Mouse (Mus musculus): ENCODE data around the gene Cxcl16. TPM values are rescaled to one million over a fixed set of nuclear protein-coding genes. Genes with fewer than 3 reads are reported as not detected.
A peak's percentile ranks its signal among the peaks of the same experiment; 100 is the strongest.

The Cxcl16 gene
- 6.2 and 7.3 TPM in 2 replicates for polyA plus RNA-seq (2014; fragmentation: Nextera tagmentation; extraction: Ambion mirVana)

GRCm38 (mm10) chr11:70459601-70460101 lies at the start of gene Cxcl16:
Cxcl16 (minus strand) TSS chr11:70459984.
- no peaks in the 10 kb centered on the region for H3K36me3 ChIP-seq (ENCODE audit: control insufficient read depth, insufficient read depth, low read length)
- peaks cover 5% of the 10 kb centered on the region; the same call in 1 of the 2 replicates for H3K4me1 ChIP-seq (ENCODE audit: control insufficient read depth, insufficient read depth, low read length)
- H3K27ac ChIP-seq (ENCODE audit: low read depth, low read length): no peak within 1 kb of the TSS
- no peaks in the 10 kb centered on the region for H3K9me3 ChIP-seq (replicated peaks; ENCODE audit: control insufficient read depth, low read length)
- H3K9ac ChIP-seq (ENCODE audit: low read depth, low read length): peak within 1 kb of the TSS; percentile 71
- no peak for ATAC-seq (replicated peaks; ENCODE audit: insufficient number of reproducible peaks, low FRiP score, low TSS enrichment)
- WGBS (ENCODE audit: insufficient replicate concordance): 3% methylated on average over 30 of the region's 30 CpGs
- peaks cover 34% of the 10 kb centered on the region for H3K27me3 ChIP-seq (ENCODE audit: control insufficient read depth, insufficient read depth, low read length)
- H3K4me3 ChIP-seq (ENCODE audit: low read depth, low read length): peak within 1 kb of the TSS; percentile 68
- peak within 1 kb of the TSS; percentile 97 for H3K4me2 ChIP-seq

DNA sequence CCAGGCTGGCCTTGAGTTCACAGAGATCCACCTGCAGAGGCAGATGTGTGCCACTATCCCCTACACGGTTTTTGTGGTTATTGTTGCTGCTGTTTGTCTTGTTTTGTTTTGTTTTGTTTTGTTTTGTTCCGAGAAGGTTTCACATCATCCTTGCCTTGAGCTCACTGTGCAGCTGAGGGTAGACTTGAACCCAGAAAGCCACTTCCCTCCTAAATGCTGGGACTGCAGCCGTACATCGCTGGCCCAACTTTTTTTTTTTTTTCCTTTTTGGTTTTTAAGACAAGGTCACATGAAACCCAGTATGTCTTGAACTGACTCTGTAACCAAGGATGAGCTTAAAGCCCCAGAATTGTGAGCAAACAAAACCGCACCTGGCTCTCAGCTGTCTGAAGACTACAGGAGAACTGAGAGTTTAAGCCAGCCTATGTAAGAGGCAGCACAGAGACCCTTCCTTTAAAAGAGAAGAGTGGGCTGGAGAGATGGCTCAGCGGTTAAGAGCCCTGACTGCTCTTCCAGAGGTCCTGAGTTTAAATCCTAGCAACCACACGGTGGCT lies 47.3 kb upstream of the Cxcl16 start:
- no peak for ATAC-seq (replicated peaks; ENCODE audit: insufficient number of reproducible peaks, low FRiP score, low TSS enrichment)
- WGBS (ENCODE audit: insufficient replicate concordance): 70% methylated on average over 7 of the region's 7 CpGs
- Histone ChIP-seq H3K9me3 (replicated peaks; ENCODE audit: control insufficient read depth, low read length) (no peaks in the 10 kb centered on the region), H3K4me1 (ENCODE audit: control insufficient read depth, insufficient read depth, low read length) (no peaks in the 10 kb centered on the region; the same call in 1 of the 2 replicates), H3K36me3 (ENCODE audit: control insufficient read depth, insufficient read depth, low read length) (no peaks in the 10 kb centered on the region), H3K27me3 (ENCODE audit: control insufficient read depth, insufficient read depth, low read length) (peaks cover 10% of the 10 kb centered on the region), H3K27ac (ENCODE audit: low read depth, low read length) (no peak overlapping the region), H3K9ac (ENCODE audit: low read depth, low read length) (no peak overlapping the region), H3K4me2 (no peak overlapping the region), H3K4me3 (ENCODE audit: low read depth, low read length) (no peak overlapping the region)

- 18% methylated on average over 4 of the region's 4 CpGs for WGBS (ENCODE audit: insufficient replicate concordance)
- Histone ChIP-seq H3K4me1 (ENCODE audit: control insufficient read depth, insufficient read depth, low read length) (no peaks in the 10 kb centered on the region; the same call in 1 of the 2 replicates), H3K4me2 (no peak overlapping the region), H3K9me3 (replicated peaks; ENCODE audit: control insufficient read depth, low read length) (no peaks in the 10 kb centered on the region), H3K4me3 (ENCODE audit: low read depth, low read length) (no peak overlapping the region), H3K27me3 (ENCODE audit: control insufficient read depth, insufficient read depth, low read length) (peaks cover 10% of the 10 kb centered on the region), H3K27ac (ENCODE audit: low read depth, low read length) (no peak overlapping the region), H3K9ac (ENCODE audit: low read depth, low read length) (no peak overlapping the region), H3K36me3 (ENCODE audit: control insufficient read depth, insufficient read depth, low read length) (no peaks in the 10 kb centered on the region)
- ATAC-seq (replicated peaks; ENCODE audit: insufficient number of reproducible peaks, low FRiP score, low TSS enrichment): no peak
Measured at GRCm38 (mm10) chr11:70506385-70506784, 46.6 kb upstream of the Cxcl16 start.

GRCm38 (mm10) chr11:70504970-70505369 lies 45.2 kb upstream of the Cxcl16 start, which contains the start of gene Tm4sf5:
Tm4sf5 (plus strand) TSS chr11:70505244.
- no peaks in the 10 kb centered on the region for H3K9me3 ChIP-seq (replicated peaks; ENCODE audit: control insufficient read depth, low read length)
- H3K4me2 ChIP-seq: no peak within 1 kb of the TSS
- H3K27ac ChIP-seq (ENCODE audit: low read depth, low read length): no peak within 1 kb of the TSS
- H3K9ac ChIP-seq (ENCODE audit: low read depth, low read length): no peak within 1 kb of the TSS
- ATAC-seq (replicated peaks; ENCODE audit: insufficient number of reproducible peaks, low FRiP score, low TSS enrichment): no peak; the same call in 1 of the 2 replicates
- no peaks in the 10 kb centered on the region for H3K36me3 ChIP-seq (ENCODE audit: control insufficient read depth, insufficient read depth, low read length)
- WGBS (ENCODE audit: insufficient replicate concordance): 51% methylated on average over 9 of the region's 9 CpGs
- H3K27me3 ChIP-seq (ENCODE audit: control insufficient read depth, insufficient read depth, low read length): peaks cover 10% of the 10 kb centered on the region
- no peak within 1 kb of the TSS for H3K4me3 ChIP-seq (ENCODE audit: low read depth, low read length)
- H3K4me1 ChIP-seq (ENCODE audit: control insufficient read depth, insufficient read depth, low read length): no peaks in the 10 kb centered on the region; the same call in 1 of the 2 replicates

DNA sequence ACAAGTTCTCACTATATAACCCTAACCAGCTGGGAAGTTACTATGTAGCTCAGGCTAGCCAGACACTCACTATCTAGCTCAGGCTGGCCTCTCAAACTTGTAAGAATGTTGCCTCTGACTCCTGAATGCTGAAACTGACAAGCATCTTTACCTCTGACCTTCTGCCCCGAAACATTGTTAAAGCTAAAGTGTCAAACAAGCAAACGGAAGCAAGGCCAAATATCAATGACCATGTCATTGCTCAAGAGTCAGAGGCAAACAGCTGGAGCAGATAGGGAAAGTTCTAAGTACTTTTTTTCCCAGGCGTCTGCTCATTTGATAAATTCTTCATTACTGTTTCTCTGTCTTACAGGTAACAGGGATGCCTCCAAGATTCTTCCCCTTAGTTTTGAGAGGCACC lies 42.2 kb upstream of the Cxcl16 start:
- WGBS (ENCODE audit: insufficient replicate concordance): 55% methylated on average over 3 of the region's 3 CpGs
- no peaks in the 10 kb centered on the region for H3K27me3 ChIP-seq (ENCODE audit: control insufficient read depth, insufficient read depth, low read length)
- H3K4me2 ChIP-seq: no peak overlapping the region
- H3K9ac ChIP-seq (ENCODE audit: low read depth, low read length): no peak overlapping the region
- H3K9me3 ChIP-seq (replicated peaks; ENCODE audit: control insufficient read depth, low read length): no peaks in the 10 kb centered on the region
- H3K4me1 ChIP-seq (ENCODE audit: control insufficient read depth, insufficient read depth, low read length): no peaks in the 10 kb centered on the region
- no peak overlapping the region for H3K27ac ChIP-seq (ENCODE audit: low read depth, low read length)
- H3K36me3 ChIP-seq (ENCODE audit: control insufficient read depth, insufficient read depth, low read length): no peaks in the 10 kb centered on the region
- H3K4me3 ChIP-seq (ENCODE audit: low read depth, low read length): no peak overlapping the region
- no peak for ATAC-seq (replicated peaks; ENCODE audit: insufficient number of reproducible peaks, low FRiP score, low TSS enrichment)

- WGBS (ENCODE audit: insufficient replicate concordance): 83% methylated on average over 1 of the region's 1 CpGs
- no peak overlapping the region for H3K4me3 ChIP-seq (ENCODE audit: low read depth, low read length)
- no peak overlapping the region for H3K4me2 ChIP-seq
- no peak for ATAC-seq (replicated peaks; ENCODE audit: insufficient number of reproducible peaks, low FRiP score, low TSS enrichment)
- H3K9me3 ChIP-seq (replicated peaks; ENCODE audit: control insufficient read depth, low read length): no peaks in the 10 kb centered on the region
- H3K9ac ChIP-seq (ENCODE audit: low read depth, low read length): no peak overlapping the region
- H3K27me3 ChIP-seq (ENCODE audit: control insufficient read depth, insufficient read depth, low read length): no peaks in the 10 kb centered on the region
- no peaks in the 10 kb centered on the region for H3K4me1 ChIP-seq (ENCODE audit: control insufficient read depth, insufficient read depth, low read length)
- no peak overlapping the region for H3K27ac ChIP-seq (ENCODE audit: low read depth, low read length)
- no peaks in the 10 kb centered on the region for H3K36me3 ChIP-seq (ENCODE audit: control insufficient read depth, insufficient read depth, low read length)
Measured at GRCm38 (mm10) chr11:70500476-70500812, 40.7 kb upstream of the Cxcl16 start.

DNA sequence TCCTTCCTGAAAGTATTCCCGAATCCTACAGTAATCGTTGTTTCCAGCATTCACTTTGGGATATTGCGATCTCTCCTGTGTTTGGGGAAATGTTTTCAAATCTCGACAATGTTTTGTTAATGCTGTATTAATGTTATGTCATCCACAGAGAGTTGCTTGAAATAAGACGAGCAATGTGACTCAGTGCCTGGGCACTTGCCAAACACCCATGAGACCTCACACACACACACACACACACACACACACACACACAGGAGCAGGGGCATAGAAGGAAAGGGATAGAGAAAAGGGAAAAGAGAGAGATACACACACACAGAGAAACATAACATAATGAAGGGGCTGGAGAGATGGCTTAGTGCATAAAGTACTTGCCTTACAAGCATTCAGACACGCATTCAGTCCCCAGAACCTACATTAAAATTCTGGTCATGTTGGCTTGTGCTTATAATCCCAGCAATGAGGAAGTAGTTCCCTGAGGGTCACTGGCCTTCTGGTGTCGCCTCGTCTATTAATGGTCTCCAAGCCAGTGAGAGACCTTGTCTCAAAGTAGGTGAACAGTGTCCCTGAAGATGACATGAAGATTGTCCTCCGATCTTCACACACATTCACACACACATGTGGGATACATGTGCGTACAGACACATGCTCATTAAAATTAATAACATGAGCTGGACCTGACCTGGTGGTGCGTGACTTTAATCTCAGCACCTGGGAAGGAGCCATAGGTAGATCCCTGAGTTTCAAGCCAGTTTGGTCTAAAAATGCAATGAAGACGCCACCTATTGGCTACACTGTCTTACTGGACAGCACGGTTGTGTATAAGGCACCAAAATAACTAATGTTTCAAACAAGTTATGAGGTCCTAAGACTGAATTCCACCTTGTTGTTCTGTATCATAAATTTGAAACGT lies 40.0 kb upstream of the Cxcl16 start:
- Histone ChIP-seq H3K9ac (ENCODE audit: low read depth, low read length) (no peak overlapping the region), H3K4me1 (ENCODE audit: control insufficient read depth, insufficient read depth, low read length) (no peaks in the 10 kb centered on the region), H3K27me3 (ENCODE audit: control insufficient read depth, insufficient read depth, low read length) (no peaks in the 10 kb centered on the region), H3K9me3 (replicated peaks; ENCODE audit: control insufficient read depth, low read length) (no peaks in the 10 kb centered on the region), H3K4me3 (ENCODE audit: low read depth, low read length) (no peak overlapping the region), H3K27ac (ENCODE audit: low read depth, low read length) (no peak overlapping the region), H3K36me3 (ENCODE audit: control insufficient read depth, insufficient read depth, low read length) (no peaks in the 10 kb centered on the region), H3K4me2 (no peak overlapping the region)
- 69% methylated on average over 14 of the region's 14 CpGs for WGBS (ENCODE audit: insufficient replicate concordance)
- no peak for ATAC-seq (replicated peaks; ENCODE audit: insufficient number of reproducible peaks, low FRiP score, low TSS enrichment)

GRCm38 (mm10) chr11:70489684-70490083 lies 29.9 kb upstream of the Cxcl16 start:
- no peak overlapping the region for H3K4me2 ChIP-seq
- no peak for ATAC-seq (replicated peaks; ENCODE audit: insufficient number of reproducible peaks, low FRiP score, low TSS enrichment)
- WGBS (ENCODE audit: insufficient replicate concordance): 82% methylated on average over 6 of the region's 6 CpGs

More at GRCm38 (mm10) chr11:70489684-70490083, 29.9 kb upstream of the Cxcl16 start:
- Histone ChIP-seq H3K9me3 (replicated peaks; ENCODE audit: control insufficient read depth, low read length) (no peaks in the 10 kb centered on the region), H3K36me3 (ENCODE audit: control insufficient read depth, insufficient read depth, low read length) (no peaks in the 10 kb centered on the region), H3K4me1 (ENCODE audit: control insufficient read depth, insufficient read depth, low read length) (no peaks in the 10 kb centered on the region), H3K27ac (ENCODE audit: low read depth, low read length) (no peak overlapping the region), H3K9ac (ENCODE audit: low read depth, low read length) (no peak overlapping the region), H3K27me3 (ENCODE audit: control insufficient read depth, insufficient read depth, low read length) (no peaks in the 10 kb centered on the region), H3K4me3 (ENCODE audit: low read depth, low read length) (no peak overlapping the region)
